Mouse (Mus musculus) forebrain, embryonic 14.5 days (tissue): ENCODE measurements around the gene R3hdml. TPM values are rescaled to one million over a fixed set of nuclear protein-coding genes. Genes with fewer than 3 reads are reported as not detected.

Source experiments
- ATAC-seq: fragments of 200-750 bp; cut with Nextera tagmentation; 2 replicates; pipeline ENCODE4 v1.8.0; 2017; ENCODE audit warnings: mild to moderate bottlenecking, moderate library complexity
- DNase-seq: peaks from one replicate; pipeline ENCODE4 v3.0.0-alpha.2; 2015; ENCODE audit warnings: low spot score
- H3K27ac ChIP-seq: fragments of 300-500 bp; sonication (generic); 2 replicates; pipeline ENCODE4 v1.5.1; 2014; ENCODE audit warnings: low read depth, mild to moderate bottlenecking, control low read depth, low read length, moderate library complexity
- H3K27me3 ChIP-seq: fragments of 300-500 bp; sonication (generic); replicated peaks from 2 replicates; pipeline ENCODE4 v1.6.1; 2014; ENCODE audit warnings: low read length, control low read depth, mixed read lengths; ENCODE audit not compliant: control insufficient read depth, insufficient read depth
- H3K36me3 ChIP-seq: fragments of 300-500 bp; sonication (generic); 2 replicates; pipeline ENCODE4 v1.6.1; 2014; ENCODE audit warnings: low read length, control low read depth; ENCODE audit not compliant: control insufficient read depth, insufficient read depth
- H3K4me1 ChIP-seq: fragments of 300-500 bp; sonication (generic); 2 replicates; pipeline ENCODE4 v1.6.1; 2014; ENCODE audit warnings: antibody characterized with exemption, low read length, control low read depth; ENCODE audit not compliant: control insufficient read depth, insufficient read depth
- H3K4me2 ChIP-seq: fragments of 300-500 bp; sonication (generic); 2 replicates; pipeline ENCODE4 v1.6.1; 2014; ENCODE audit warnings: mild to moderate bottlenecking, control low read depth, low read length
- H3K4me3 ChIP-seq: fragments of 300-500 bp; sonication (generic); 2 replicates; pipeline ENCODE4 v1.5.1; 2014; ENCODE audit warnings: low read depth, low read length, control low read depth
- H3K9ac ChIP-seq: fragments of 300-500 bp; sonication (generic); 2 replicates; pipeline ENCODE4 v1.6.1; 2014; ENCODE audit warnings: mild to moderate bottlenecking, low read length, control low read depth, moderate library complexity
- H3K9me3 ChIP-seq: fragments of 300-500 bp; sonication (generic); replicated peaks from 2 replicates; pipeline ENCODE4 v1.6.1; 2016; ENCODE audit warnings: low read length, control low read depth, mixed read lengths; ENCODE audit not compliant: control insufficient read depth
- WGBS: fragments of 180-500 bp; shearing (Covaris S2); extraction: QIAGEN DNeasy Blood & Tissue Kit; methylation state at CpG from one replicate; pipeline ENCODE4 v1.1.7; 2014; 5-methylcytosine and 5-hydroxymethylcytosine counted together
- polyA plus RNA-seq: library from polyadenylated mRNA; unstranded; fragments of >200 nt; fragmentation: Nextera tagmentation; extraction: Ambion mirVana; gene quantifications from 2 replicates; pipeline ENCODE4 v1.2.1, GENCODE M21; 2014

The R3hdml gene
- polyA plus RNA-seq, 1 experiment from 2014 or later: not detected

GRCm38 (mm10) chr2:163506300-163507004, 14.3 kb downstream of the R3hdml start, which contains the start of gene Hnf4a:
Gene Hnf4a (plus strand): TSS chr2:163506808.
- no peaks in the 10 kb centered on the region for H3K27me3 ChIP-seq
- H3K4me2 ChIP-seq: no peak within 1 kb of the TSS
- H3K27ac ChIP-seq: no peak within 1 kb of the TSS
- H3K9ac ChIP-seq: no peak within 1 kb of the TSS
- ATAC-seq (no peak), DNase-seq (no peak)
- no peaks in the 10 kb centered on the region for H3K4me1 ChIP-seq
- no peak within 1 kb of the TSS for H3K4me3 ChIP-seq
- no peaks in the 10 kb centered on the region for H3K9me3 ChIP-seq
- no peaks in the 10 kb centered on the region for H3K36me3 ChIP-seq
- 90% methylated on average over 10 of the region's 10 CpGs for WGBS

DNA sequence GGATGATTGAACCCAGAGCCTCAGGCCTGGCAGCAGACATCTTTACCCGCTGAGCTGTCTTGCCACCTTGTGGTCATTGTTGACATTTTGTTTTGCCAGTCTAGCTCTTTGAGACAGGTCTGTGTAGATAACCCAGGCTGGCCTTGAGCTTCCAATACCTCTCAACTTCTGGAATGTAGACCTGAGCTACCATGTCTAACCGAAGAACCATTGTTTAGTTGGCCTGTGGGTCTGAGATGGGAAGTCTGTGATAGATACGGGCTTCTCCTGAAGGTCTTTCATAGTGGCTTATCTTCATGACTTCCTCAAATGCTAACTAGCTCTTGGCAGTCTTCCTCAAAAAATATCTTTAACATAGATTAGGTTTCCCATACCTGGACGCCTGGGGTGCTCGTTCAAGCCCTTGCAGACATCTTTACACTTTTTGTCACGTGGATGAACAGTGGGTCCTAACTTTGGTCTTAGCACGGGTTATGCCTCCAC, 33.7 kb downstream of the R3hdml start:
- Histone ChIP-seq H3K9me3 (no peaks in the 10 kb centered on the region), H3K4me1 (no peaks in the 10 kb centered on the region), H3K4me3 (no peak overlapping the region), H3K36me3 (no peaks in the 10 kb centered on the region), H3K27me3 (no peaks in the 10 kb centered on the region), H3K4me2 (no peak overlapping the region), H3K9ac (no peak overlapping the region), H3K27ac (no peak overlapping the region)
- DNase-seq (no peak), ATAC-seq (no peak)
- WGBS: 90% methylated on average over 7 of the region's 7 CpGs

GRCm38 (mm10) chr2:163527497-163527896, 35.4 kb downstream of the R3hdml start:
- no peak overlapping the region for H3K9ac ChIP-seq
- H3K4me1 ChIP-seq: no peaks in the 10 kb centered on the region
- H3K36me3 ChIP-seq: no peaks in the 10 kb centered on the region
- no peak overlapping the region for H3K4me2 ChIP-seq
- 84% methylated on average over 2 of the region's 2 CpGs for WGBS
- H3K4me3 ChIP-seq: no peak overlapping the region
- H3K27me3 ChIP-seq: no peaks in the 10 kb centered on the region
- no peak for DNase-seq
- ATAC-seq: no peak
- no peaks in the 10 kb centered on the region for H3K9me3 ChIP-seq
- no peak overlapping the region for H3K27ac ChIP-seq

- no peak overlapping the region for H3K4me2 ChIP-seq
- no peaks in the 10 kb centered on the region for H3K4me1 ChIP-seq
- no peaks in the 10 kb centered on the region for H3K36me3 ChIP-seq
- no peaks in the 10 kb centered on the region for H3K9me3 ChIP-seq
- H3K9ac ChIP-seq: no peak overlapping the region
- ATAC-seq (no peak), DNase-seq (no peak)
- 67% methylated on average over 8 of the region's 8 CpGs for WGBS
- H3K27me3 ChIP-seq: no peaks in the 10 kb centered on the region
- H3K27ac ChIP-seq: no peak overlapping the region
- no peak overlapping the region for H3K4me3 ChIP-seq
Measured at GRCm38 (mm10) chr2:163530418-163530817, 38.3 kb downstream of the R3hdml start.

GRCm38 (mm10) chr2:163531917-163532316, 39.8 kb downstream of the R3hdml start:
- H3K4me2 ChIP-seq: no peak overlapping the region
- 0 out of 2 replicates have a peak, but pooled peaks have one; percentile 32 for ATAC-seq
- 15% methylated on average over 9 of the region's 9 CpGs for WGBS
- H3K4me3 ChIP-seq: no peak overlapping the region
- H3K9ac ChIP-seq: no peak overlapping the region
- H3K4me1 ChIP-seq: no peaks in the 10 kb centered on the region
- H3K27ac ChIP-seq: no peak overlapping the region
- H3K36me3 ChIP-seq: no peaks in the 10 kb centered on the region
- no peaks in the 10 kb centered on the region for H3K27me3 ChIP-seq
- H3K9me3 ChIP-seq: no peaks in the 10 kb centered on the region
- peak; percentile 84 for DNase-seq

GRCm38 (mm10) chr2:163533226-163533625, 41.1 kb downstream of the R3hdml start:
- ATAC-seq (no peak), DNase-seq (no peak)
- Histone ChIP-seq H3K9ac (no peak overlapping the region), H3K36me3 (no peaks in the 10 kb centered on the region), H3K27me3 (no peaks in the 10 kb centered on the region), H3K9me3 (no peaks in the 10 kb centered on the region), H3K4me2 (no peak overlapping the region), H3K4me3 (no peak overlapping the region), H3K27ac (no peak overlapping the region), H3K4me1 (no peaks in the 10 kb centered on the region)
- 90% methylated on average over 9 of the region's 9 CpGs for WGBS

GRCm38 (mm10) chr2:163534958-163535524, 42.9 kb downstream of the R3hdml start:
- Histone ChIP-seq H3K36me3 (no peaks in the 10 kb centered on the region), H3K4me2 (peak overlapping the region; percentile 52), H3K4me3 (peak overlapping the region; percentile 17; the same call in 1 of the 2 replicates), H3K9me3 (no peaks in the 10 kb centered on the region), H3K27ac (no peak overlapping the region), H3K27me3 (no peaks in the 10 kb centered on the region), H3K4me1 (no peaks in the 10 kb centered on the region), H3K9ac (peak overlapping the region; percentile 57)
- DNase-seq: peak; percentile 94
- ATAC-seq: peak; percentile 75
- 13% methylated on average over 22 of the region's 22 CpGs for WGBS

GRCm38 (mm10) chr2:163537443-163537842, 45.3 kb downstream of the R3hdml start:
- WGBS: 89% methylated on average over 5 of the region's 5 CpGs
- H3K27me3 ChIP-seq: no peaks in the 10 kb centered on the region
- ATAC-seq (no peak), DNase-seq (no peak)
- H3K27ac ChIP-seq: no peak overlapping the region
- H3K9ac ChIP-seq: no peak overlapping the region
- no peak overlapping the region for H3K4me2 ChIP-seq
- no peaks in the 10 kb centered on the region for H3K36me3 ChIP-seq
- H3K4me1 ChIP-seq: no peaks in the 10 kb centered on the region
- H3K9me3 ChIP-seq: no peaks in the 10 kb centered on the region
- no peak overlapping the region for H3K4me3 ChIP-seq

DNA sequence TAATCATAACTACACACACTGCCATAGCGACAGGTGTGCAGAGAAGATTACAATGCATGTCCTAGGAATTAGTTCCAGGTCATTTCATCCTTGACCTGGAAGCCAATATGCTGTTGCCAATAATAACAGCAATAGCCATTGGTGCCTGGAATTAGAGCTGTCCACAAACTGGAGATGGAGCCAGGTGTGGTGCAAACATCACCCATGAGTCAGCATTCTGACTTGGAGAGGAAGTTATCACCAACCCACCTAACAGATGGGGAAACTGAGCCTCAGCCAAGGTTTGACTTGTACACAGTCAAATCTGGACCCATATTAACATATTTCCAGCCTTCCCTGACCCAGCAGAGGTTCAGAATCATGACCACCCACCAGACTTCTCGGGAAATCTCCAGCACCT, 46.3 kb downstream of the R3hdml start:
- DNase-seq (no peak), ATAC-seq (no peak)
- H3K4me1 ChIP-seq: no peaks in the 10 kb centered on the region
- no peaks in the 10 kb centered on the region for H3K27me3 ChIP-seq
- no peak overlapping the region for H3K4me3 ChIP-seq
- no peak overlapping the region for H3K4me2 ChIP-seq
- no peak overlapping the region for H3K9ac ChIP-seq
- H3K36me3 ChIP-seq: no peaks in the 10 kb centered on the region
- WGBS: 88% methylated on average over 2 of the region's 2 CpGs
- no peaks in the 10 kb centered on the region for H3K9me3 ChIP-seq
- no peak overlapping the region for H3K27ac ChIP-seq
